Mouse (Mus musculus) CD4-positive, CD25-positive, alpha-beta regulatory T cell, adult 4 months (primary cell): ENCODE measurements around the gene Fbxl12. TPM values are rescaled to one million over a fixed set of nuclear protein-coding genes. Genes with fewer than 3 reads are reported as not detected.
"Not testable (repeated sequence)": the region's sequence is repeated elsewhere in the genome, so short reads cannot be mapped to it uniquely, and the experiment has no call there.

Source experiments
- ATAC-seq: one replicate; pipeline ENCODE4 v1.8.0; 2017
- polyA plus RNA-seq, 2 experiments: library from polyadenylated mRNA; unstranded; fragments of 100-300 nt; shearing (Covaris generic); gene quantifications; one replicate each; pipeline ENCODE4 v1.2.1; 2017

The Fbxl12 gene
- polyA plus RNA-seq, 2 experiments from 2014 or later, result 54.4 to 79.2 TPM

DNA sequence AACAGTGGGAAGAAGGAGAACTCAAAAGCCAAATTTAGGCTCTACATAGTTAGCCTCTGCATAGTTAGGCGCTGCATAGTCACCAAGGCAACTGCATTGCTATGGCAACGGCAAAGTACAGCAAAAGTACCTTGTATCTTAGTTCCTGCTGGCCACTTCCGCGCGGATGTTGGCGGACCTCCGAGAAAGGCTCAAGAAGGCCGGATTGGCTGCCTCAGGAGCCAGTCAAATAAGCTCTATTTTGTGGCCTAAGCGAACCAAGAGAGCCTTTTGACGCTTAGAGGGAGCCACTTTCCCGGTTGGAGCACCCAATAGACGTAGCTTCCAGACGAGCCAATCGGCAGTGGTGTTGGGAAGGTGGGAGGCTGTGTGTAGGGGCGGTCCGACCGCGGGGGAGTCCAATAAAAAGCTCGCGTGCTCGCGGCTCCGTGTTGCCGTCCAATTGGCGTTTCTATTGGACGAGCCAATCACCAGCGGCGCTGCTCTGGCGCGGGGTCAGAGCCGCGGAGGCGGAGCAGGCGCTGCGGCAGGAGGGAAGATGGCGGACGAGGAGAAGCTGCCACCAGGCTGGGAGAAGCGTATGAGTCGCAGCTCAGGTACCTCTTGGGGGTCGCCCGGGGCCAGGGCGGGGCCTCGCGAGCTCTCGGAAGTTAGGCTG lies 7.2 kb upstream of the Fbxl12 start, which contains the start of gene Pin1:
Gene Pin1 (plus strand): TSS at position 494 of the 658 bp plus-strand sequence.
- ATAC-seq, result peak; percentile 94

DNA sequence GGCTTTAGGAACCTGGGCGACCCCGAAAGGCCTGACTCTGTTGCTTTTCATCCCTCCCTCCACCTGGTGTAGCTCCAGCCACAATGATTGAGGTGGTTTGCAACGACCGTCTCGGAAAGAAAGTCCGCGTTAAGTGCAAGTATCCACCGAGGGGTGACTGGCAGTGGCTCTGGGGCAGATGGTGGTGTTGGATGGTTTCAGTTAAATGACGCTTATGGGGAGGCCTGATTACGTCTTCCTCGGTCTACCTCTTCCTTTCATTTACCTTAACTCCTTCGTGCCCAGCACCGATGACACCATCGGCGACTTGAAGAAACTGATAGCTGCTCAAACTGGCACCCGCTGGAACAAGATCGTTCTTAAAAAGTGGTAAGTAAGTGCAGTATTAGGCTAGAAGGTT lies 554 bp upstream of the Fbxl12 start:
- ATAC-seq, result peak; percentile 34

DNA sequence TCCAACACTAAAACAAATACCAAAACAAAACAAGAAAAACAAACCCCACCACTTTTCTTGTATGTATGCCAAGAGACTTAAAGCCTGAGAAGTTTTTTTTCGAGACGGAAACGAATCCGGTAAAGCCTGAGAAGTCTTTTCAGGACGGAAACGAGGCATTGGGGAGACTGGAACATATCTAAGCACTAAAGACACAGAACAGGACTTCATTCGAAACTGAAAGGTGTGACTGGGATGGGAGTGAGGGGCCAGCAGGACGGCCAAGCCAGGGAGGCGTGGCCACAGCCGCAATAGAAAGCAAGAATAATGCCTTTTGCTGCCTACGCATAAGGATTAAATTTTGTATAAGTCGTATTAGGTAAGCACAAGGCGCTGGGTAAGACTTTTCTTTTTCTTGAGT lies 786 bp downstream of the Fbxl12 start:
- ATAC-seq, result peak; percentile 14

DNA sequence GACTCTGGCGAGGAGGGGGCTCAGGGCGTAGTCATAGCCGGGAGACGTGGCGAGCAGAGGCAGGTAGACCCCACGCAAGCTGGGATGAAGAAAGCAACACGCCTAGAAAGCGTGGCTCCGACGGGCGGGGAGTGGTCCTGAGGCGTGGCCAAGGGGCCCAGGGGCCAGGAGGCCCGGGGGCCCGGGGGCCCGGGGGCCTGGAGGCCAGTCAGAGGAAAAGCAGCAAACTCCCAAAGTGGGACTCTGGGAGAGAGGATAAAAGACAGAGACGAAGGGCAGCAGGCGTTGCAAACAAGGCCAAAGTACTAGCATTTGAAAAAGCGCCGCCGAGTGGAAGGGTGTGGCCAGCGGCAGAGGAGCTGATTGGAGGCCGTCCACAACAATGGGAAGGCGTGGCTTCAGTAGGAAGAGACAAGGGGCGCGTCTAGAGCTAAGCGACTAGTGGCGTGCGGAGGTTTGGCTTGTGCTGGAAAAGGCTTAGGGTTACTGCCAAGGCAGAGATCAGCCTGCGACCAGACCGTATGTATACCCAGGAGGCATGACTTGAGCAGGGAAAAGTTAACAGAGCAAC lies 1.6 kb downstream of the Fbxl12 start:
- ATAC-seq, result peak; percentile 83

DNA sequence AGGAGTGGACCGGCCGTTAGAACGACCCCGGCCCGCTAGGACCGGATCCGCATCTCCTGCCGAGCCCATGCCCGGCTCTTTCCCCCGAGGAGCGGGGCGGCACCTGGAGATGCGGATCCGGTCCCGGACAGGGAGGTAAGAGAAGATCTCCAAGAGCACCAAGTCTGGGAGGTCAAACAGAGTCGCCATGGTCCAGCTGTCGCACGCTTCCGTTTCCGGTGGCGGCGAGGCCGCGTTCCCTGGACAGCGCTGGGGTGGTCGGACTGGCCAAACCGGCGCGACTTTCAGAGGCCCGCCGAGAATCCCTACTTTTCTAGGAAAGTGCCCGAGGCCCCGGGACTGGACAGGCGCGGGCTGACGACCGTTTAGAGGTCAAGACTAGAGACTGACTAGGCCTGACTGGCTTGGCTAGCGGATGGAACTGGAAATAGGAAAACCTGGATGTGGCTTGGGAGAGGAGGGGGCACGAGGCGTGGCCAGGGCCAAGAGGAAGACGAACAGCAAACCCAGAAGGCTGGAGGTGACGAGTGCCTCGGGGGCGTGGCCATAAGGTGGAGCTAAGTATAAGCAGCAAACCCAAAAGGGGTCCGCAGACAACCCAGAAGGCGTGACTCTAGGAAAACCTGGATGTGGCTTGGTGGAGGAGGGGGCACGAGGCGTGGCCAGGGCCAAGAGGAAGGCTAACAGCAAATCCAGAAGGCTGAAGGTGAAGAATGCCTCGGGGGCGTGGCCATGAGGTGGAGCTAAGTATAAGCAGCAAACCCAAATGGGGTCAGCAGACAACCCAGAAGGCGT lies 2.3 kb downstream of the Fbxl12 start, which contains the start of gene Ubl5:
Gene Ubl5 (plus strand): TSS at position 778 of the 795 bp plus-strand sequence.
- ATAC-seq, result no peak

DNA sequence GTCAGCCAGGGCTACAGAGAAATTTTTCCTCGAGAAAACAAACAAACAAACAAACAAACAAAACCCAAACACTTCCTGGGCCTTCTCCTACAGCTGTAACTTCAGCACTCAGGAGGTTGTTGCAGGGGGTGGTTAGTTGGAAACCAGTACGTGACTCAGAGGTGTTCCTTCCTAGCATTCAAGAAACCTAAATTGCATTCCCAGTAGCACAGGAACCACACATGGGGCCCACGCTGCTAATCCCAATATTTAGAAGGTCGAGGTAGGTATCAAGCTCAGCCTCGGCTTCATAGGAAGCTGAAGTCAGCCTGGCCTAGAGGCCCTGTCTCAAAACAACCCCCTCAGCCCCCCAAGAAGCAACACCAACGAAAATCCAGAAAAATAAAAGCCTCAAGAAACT lies 3.1 kb downstream of the Fbxl12 start:
- no peak for ATAC-seq

DNA sequence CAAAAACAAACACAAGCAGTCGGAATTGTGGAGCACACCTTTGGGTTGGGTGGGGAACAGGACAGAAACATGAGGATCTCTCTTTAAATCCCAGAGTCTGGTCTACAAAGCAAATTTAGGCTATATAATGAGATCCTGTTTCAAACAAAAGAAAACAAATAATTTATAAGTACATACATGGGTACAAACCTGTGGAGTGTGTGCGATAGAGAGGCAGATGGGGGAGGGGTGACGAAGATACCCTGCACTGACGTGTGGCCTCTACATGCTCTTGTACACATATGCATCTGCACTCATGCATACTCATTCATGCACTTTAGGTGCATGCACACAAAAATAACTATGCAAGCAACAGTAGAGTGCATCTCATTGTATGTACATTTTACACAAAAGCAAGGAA lies 5.1 kb downstream of the Fbxl12 start:
- no peak for ATAC-seq

DNA sequence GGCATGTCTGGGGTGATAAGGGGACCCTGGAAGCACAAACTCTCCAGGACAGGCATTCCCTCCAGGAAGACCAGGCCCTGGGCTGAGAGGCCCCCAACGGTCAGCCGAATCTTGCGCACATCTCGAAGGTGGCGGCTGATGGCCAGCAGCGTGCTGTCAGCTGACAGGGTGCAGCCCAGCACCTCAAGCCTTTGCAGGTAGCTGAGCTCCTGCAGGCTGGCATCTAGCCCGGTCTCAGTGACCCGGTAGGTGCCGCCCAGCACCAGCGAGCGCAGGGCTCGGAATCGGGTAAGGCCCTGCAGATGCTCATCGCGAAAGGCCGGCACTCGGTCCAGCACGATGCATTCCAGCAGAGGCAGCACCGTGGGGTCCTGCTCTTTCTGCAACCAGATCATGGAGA lies 6.0 kb downstream of the Fbxl12 start:
- no peak for ATAC-seq

DNA sequence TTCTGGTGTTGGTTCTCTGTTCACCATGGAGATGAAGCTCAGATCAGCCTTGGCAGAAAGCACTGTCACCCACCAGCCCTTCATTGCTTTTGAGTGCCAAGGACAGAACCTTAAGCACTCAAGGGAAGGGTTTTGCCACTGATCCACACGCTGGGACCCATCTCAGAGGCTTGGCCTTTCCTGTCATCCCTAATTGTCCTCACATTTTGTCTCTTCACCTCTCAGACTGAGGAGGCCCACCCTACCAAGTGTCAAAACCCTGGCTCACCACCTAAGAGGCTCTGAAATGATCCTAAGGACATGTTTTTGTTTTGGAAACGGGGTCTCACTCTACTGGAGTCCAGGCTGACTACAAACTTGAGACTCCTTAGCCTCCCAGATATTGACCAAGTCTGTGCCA lies 7.8 kb downstream of the Fbxl12 start:
- ATAC-seq, result peak; percentile 8

DNA sequence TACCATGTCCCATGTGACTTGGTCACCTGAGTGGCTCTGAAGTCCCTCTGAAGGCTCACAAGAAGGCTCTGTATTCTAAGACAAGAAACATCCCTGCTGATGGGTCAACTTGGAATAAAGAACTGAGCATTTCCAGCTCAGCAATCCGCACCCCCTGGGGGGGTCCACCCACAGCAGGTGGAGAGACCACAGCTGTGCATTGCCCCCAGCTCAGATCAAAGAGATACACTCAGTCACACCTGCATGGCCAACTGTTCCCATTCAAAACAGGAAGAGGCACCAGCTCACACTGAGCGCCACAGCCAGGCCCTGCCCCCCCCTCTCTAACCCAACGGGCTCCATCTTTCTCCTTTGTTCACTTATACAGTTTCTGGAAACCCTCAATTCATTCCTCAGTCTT lies 8.3 kb downstream of the Fbxl12 start:
- peak; percentile 65 for ATAC-seq

DNA sequence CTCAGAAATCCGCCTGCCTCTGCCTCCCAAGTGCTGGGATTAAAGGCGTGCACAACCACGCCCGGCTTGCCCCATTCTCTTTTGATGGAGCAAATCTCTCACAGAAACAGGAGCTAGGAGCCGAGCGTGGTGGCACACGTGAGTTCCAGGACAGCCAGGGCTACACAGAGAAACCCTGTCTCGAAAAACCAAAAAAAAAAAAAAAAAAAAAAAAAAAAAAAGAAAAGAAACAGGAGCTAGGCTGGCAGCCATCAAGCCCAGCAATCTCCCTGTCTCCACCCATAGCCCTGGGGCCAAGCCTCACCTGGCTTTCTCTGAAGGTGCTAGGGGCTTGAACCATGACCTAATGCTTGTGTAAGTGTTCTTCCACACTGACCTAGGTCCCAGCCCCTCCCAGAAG lies 8.9 kb downstream of the Fbxl12 start:
- not testable (repeated sequence) for ATAC-seq

DNA sequence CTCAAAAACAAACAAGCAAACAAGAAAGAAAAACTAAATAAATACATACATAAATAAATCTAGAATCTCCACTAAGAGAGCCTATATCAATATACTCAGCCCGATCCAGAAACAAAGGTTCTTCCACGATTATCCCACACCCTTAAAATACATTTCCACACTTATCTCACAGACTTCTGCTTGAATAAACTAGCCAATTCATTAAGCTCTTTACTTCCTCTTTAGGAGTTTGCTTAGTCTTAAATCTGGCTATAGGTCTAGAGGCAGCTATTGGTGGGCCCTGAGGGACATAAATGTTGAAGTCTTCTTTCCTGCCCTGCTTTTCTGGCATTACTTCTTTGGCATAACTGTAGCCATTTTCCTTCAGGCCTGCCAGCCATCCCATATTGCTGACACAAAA lies 13.2 kb downstream of the Fbxl12 start:
- ATAC-seq, result no peak

DNA sequence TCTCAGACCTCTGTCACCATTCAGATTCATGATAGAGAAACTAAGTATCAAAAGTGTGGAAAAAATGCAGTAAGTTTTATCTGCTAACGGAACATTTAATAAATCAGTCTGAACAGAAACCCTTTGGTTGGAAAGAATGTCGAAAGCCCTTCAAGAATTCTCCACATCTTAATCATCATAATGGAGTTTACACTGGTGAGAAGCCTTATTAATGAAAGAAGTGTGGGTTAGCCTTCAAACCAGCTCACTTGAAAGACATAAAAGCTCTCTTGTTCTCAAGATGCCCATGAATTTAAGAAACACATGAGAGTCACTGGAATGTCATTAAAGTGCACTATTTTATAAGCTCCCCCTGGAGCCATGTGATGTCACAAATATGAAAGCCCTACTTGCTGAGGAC lies 27.9 kb downstream of the Fbxl12 start:
- no peak for ATAC-seq

DNA sequence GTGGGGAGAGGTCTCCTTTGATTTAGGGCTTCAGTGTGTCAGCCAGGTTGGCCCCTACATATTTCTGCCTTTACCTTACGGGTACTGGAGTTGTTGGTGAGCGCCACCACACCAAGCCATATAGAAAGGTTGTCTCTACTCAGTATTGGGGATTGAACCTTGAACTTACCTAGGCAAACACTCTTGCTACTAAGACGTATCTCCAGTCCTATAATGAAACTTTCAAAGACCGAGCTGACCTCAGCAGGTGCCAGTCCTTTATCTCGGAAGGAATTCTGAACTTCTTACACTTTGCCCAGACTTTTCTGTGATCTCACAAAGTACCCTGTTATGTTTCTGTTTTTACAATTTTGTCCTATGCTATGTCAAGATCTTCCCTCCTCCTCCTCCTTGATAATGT lies 32.6 kb downstream of the Fbxl12 start:
- ATAC-seq, result no peak

DNA sequence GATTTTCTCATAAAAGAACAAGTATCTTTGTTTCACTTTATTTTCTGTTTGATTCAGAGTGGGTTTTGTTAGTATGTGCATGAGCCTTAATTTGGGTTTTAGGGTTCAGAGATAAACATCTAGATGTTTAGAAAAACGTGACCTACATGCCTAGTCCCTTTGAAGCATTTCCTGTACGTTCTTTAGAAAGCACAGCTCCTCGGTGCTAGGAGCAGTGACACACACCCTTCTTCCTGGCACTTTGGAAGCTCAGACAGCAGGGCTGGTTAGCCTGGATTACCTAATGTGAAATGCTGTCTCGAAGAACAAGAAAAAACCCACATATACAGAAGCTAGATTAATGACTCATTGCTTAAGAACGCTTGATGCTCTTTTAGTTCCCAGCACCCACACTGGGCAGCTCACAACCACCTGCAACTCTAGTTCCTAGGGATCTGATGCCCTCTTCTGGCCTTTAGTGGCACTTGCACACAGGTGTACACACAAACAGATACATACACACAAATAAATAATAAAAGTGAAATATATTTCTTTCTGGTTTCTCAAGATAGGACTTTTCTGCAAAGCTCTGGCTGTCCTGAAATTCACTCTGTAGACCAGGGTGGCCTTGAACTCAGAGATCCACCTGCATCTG lies 34.6 kb downstream of the Fbxl12 start:
- ATAC-seq, result no peak

DNA sequence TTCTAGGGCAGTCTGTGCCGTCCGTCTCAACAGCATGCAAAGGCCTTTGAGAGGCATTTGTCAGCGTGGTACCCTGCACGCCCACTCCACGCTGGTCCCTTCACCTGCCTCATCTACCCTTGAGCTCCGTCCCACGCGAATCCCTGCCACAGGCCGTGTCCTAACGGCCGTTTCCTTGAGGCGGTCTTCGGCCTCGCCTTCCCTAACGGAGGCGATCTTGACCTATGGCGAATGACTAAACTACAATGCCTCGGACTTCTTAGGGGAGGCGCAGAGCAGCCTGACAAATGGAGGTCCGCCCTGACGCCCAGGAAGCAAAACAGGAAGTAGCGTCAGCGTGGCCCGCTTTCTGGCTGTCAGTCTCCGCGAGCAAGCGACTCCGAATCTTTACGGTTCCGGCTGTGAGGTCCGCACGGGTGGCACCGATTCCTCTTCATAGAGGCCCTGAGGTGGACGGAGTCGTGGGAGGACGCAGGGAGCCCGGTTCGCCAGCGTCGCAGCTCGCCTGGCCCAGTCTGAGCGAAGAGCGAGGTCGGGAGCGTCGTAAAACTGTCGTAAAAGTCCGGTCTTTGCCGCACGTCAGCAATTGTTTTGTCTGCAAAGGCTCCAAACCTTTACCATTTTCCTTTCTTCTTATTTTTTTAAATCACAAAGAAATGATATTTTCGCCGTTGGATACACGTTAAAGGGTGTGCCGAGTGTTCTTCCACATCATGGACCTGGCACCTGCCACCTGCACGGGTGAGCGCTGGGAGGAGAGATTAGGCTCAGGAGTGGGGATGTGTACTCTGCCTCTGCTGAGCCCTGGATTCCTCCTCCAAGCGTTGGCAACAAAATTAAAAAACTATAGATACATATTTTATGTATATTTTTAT lies 37.2 kb downstream of the Fbxl12 start:
- peak; percentile 96 for ATAC-seq

DNA sequence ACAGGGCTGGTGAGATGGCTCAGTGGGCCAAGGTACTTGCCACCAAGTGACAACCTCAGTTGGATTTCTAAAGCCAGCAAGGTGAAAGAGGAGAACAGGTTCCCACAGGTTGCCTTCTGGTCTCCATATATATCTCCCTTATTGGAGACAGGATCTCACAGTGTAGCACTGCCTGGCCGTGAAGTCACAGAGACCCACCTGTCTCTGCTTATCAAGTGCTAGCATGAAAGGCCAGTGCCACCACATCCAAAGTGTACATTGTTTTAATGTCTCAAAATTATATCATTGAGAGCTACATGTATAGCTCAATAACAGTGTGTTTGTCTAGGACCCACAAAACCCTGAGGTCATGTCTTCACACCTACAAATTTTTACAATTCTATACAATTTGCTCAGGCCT lies 38.3 kb downstream of the Fbxl12 start:
- no peak for ATAC-seq

DNA sequence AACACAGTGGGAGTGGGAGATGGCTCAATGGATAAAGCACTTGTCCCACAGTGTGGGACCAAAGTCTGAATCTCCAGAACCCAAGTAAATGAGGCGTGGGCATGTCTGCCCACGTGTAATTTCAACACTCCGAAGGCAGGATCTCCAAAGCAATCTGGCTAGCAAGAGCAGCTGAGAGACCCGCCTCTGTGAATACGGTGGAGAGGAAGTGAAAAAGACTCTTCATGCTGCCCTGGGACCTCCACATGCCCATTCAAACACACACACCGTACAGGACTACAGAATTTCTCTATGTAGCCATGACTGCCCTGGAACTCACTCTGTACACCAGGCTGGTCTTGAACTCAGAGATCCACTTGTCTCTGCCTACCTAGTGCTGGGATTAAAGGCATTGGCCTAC lies 43.3 kb downstream of the Fbxl12 start:
- ATAC-seq, result no peak

DNA sequence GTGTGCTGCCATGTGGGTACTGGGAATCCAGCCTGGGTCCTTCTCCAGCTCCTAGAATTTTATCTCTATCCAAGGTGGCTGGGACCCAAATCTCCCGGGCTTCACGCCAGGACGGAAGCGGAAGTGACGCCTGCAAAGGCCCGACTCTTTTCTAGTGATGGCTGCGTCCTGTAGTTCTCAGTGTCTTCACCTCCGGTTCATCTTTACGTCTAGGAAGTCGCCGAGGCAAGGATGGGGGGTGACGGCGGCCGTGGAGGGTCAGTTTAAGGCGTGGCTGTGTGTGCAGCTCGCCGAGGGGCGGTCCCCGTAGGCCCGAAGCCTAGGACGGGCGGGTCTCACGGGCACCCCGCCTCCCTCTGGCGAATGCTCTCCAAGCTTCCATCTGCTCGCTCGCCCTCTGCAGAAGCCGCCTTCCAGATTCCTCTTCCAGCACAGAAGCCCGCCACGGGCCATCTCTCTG lies 63.4 kb downstream of the Fbxl12 start, which contains the start of gene Zfp846:
Gene Zfp846 (plus strand): TSS at position 117 of the 460 bp plus-strand sequence.
- peak; percentile 98 for ATAC-seq

DNA sequence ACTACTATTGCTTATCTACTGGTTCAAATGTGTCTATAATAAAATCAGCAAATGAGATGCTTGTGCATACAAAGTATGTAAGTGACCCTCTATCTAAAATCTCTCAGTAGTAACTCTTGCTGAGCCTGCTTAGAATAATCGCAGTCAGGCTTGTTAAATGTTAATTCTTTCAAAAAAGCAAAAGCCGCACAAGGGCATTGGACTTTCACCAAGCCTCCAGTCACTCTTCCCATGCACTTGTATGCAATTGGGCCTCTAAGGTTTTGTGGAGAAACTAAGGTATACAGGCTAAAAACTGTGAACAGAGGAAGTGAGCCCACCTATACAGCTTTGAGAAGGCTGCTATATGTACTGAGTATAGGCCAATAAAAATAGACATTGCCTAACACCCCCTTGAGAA lies 68.0 kb downstream of the Fbxl12 start:
- ATAC-seq, result no peak

DNA sequence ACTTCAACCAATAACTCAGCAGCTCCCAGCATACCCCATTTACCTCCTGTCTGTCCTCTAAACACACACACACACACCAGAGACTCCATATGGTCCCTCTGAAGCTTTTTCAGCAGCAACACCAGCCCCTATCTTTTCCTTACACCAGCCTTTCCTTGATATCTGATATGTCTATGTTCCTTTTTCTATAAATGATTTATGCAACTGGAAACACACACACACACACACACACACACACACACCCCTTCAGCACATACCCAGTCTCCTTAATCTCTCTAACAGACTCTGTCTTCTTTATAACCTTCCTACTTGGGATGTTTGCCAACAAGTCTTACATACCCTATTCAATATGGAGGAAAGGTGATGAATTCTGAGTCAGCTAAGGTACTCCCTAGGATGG lies 73.5 kb downstream of the Fbxl12 start:
- ATAC-seq, result no peak
